Mouse (Mus musculus): ENCODE measurements around the gene Ferd3l.

Ferd3l gene

GRCm38 (mm10) chr12:33928331-33929192 is at the start of gene Ferd3l:
Gene Ferd3l (plus strand): TSS chr12:33928425.
- in situ Hi-C loops (cut with MboI, MseI) = no loop called here

GRCm38 (mm10) chr12:33893956-33894355 is 34.3 kb upstream of the Ferd3l start:
- in situ Hi-C loops (cut with MboI, MseI) = loop anchor here (25.0 kb wide), 1 partner anchor 682 kb away; no protein-coding TSS in a partner anchor

- in situ Hi-C loops (cut with MboI, MseI) = loop anchor here (25.0 kb wide), 1 partner anchor 682 kb away; no protein-coding TSS in a partner anchor
These were observed 33.6 kb upstream of the Ferd3l start for GRCm38 (mm10) chr12:33894621-33895020.

- in situ Hi-C loops (cut with MboI, MseI) = no loop called here
These were observed 1.5 kb upstream of the Ferd3l start for GRCm38 (mm10) chr12:33926751-33927150.

- in situ Hi-C loops (cut with MboI, MseI) = no loop called here
These were observed 709 bp upstream of the Ferd3l start for GRCm38 (mm10) chr12:33927334-33928098.

- in situ Hi-C loops (cut with MboI, MseI) = no loop called here
These were observed 24.6 kb downstream of the Ferd3l start for GRCm38 (mm10) chr12:33952843-33953242.

- in situ Hi-C loops (cut with MboI, MseI) = no loop called here
These were observed 26.8 kb downstream of the Ferd3l start for GRCm38 (mm10) chr12:33954931-33955565.

- in situ Hi-C loops (cut with MboI, MseI) = no loop called here
These were observed 27.5 kb downstream of the Ferd3l start for GRCm38 (mm10) chr12:33955606-33956295.

GRCm38 (mm10) chr12:33956576-33957399 is 28.6 kb downstream of the Ferd3l start:
- in situ Hi-C loops (cut with MboI, MseI) = no loop called here

- in situ Hi-C loops (cut with MboI, MseI) = no loop called here
These were observed 29.4 kb downstream of the Ferd3l start, which contains the start of gene Twist1 for GRCm38 (mm10) chr12:33957400-33958240. Gene Twist1 (plus strand): TSS chr12:33957671.

- in situ Hi-C loops (cut with MboI, MseI) = no loop called here
These were observed 30.3 kb downstream of the Ferd3l start for GRCm38 (mm10) chr12:33958241-33959194.

- in situ Hi-C loops (cut with MboI, MseI) = no loop called here
These were observed 31.0 kb downstream of the Ferd3l start for GRCm38 (mm10) chr12:33959206-33959605.

GRCm38 (mm10) chr12:33959846-33960245 is 31.6 kb downstream of the Ferd3l start:
- in situ Hi-C loops (cut with MboI, MseI) = no loop called here

- in situ Hi-C loops (cut with MboI, MseI) = no loop called here
These were observed 32.8 kb downstream of the Ferd3l start for GRCm38 (mm10) chr12:33961013-33961412.

GRCm38 (mm10) chr12:33962118-33962772 is 34.0 kb downstream of the Ferd3l start:
- in situ Hi-C loops (cut with MboI, MseI) = no loop called here

GRCm38 (mm10) chr12:33962773-33963130 is 34.5 kb downstream of the Ferd3l start:
- in situ Hi-C loops (cut with MboI, MseI) = no loop called here

GRCm38 (mm10) chr12:33963671-33964369 is 35.6 kb downstream of the Ferd3l start:
- in situ Hi-C loops (cut with MboI, MseI) = no loop called here

Measured in regulatory T cell (primary cell).